Mouse (Mus musculus) right cerebral cortex, adult 18-20 months (tissue): ENCODE measurements around the gene Bid.
A peak's percentile ranks its signal among the peaks of the same experiment; 100 is the strongest.

Experiments
- DNase-seq: peaks from one replicate; pipeline ENCODE4 v3.0.0; 2022; ENCODE audit warnings: mixed read lengths

The Bid gene

DNA sequence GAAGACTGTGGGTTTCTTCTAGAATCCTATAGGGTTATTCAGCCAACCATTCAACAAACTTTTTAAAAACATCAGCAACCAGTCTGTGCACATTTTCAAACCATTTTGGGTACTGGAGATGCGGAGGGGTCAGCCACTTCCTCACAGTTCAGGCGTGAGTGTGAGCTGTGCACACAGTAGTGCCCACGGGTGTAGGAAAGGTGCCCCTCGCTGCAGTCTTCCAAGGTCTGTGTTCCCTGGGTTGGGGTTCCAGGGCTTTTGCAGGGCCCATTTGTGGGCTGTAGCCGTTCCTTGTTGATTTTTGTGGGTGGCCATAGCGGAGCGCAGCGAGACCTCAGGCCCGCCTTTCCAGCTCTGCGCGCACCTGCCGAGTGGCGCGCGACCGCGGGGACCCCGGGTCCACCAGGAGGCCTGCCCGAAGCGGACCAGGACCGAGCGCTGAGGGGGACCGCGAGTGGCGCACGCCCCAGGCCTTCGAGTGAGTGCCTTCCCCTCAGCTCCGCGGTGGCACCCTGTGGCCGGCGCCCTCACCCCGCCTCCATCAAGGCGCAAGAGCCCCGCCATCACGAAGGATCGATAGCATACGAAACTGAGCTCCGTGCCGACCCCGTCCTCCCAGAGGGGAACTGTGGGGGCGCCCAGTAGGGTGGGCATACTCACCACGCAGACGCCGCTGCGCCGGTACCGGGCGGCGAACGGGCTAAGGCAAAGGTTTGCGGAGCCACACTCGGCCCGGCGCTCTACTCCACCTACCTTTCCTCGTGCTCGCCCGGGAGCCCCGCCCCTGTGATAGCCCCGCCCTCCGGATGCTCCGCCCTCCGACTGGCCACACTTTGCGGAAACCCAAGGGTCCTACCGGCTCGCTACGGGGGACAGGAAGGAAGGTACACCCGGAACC, at the start of gene Bid:
TSS of gene Bid (minus strand) at position 780 of the 898 bp plus-strand sequence.
- DNase-seq = peak; percentile 77

DNA sequence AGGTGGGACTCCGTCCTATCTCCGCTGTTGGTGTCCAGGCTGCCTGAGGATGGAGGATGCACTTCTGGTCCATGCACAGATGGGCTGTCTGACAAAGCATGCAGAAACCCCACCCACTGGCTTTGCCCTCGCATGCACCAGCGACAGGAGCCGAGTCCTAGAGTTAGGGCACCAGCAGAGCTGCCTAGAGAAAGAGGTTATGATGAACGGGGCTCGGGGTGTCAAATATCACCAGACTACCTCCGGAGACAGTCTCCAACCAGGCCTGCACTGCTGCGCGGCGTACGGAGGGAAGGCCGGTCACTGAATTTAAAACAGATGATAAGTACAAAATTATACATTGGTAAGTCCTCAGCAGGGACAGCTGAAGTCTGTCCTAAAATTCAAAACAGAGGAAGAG, 49.2 kb upstream of the Bid start:
- no peak for DNase-seq

- DNase-seq = no peak
Measured at GRCm38 (mm10) chr6:120964179-120964578, 47.5 kb upstream of the Bid start.

GRCm38 (mm10) chr6:120960338-120961030, 43.8 kb upstream of the Bid start:
- DNase-seq = peak; percentile 36

DNA sequence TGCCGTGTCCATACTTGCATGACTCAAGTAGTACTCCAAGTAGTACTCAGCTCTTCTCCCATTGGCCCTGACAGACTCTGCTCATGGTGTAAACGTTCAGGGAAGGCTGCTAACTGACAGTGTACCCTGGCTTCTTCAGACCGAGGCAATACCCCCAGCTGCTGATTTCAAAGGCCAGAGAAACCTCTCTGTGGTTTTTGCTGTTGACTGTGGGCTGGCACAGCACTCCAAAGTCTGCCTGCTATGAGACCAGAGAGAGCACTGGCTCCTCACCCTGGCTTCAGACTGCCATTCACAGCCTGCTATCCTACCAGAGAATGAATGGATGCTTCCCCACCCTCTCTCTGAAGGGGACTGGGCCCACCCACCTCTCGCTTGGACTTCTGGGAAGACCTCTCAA, 40.7 kb upstream of the Bid start:
- no peak for DNase-seq

- no peak for DNase-seq
Measured at GRCm38 (mm10) chr6:120956259-120957161, 39.9 kb upstream of the Bid start.

- DNase-seq = no peak
Measured at GRCm38 (mm10) chr6:120955215-120955614, 38.6 kb upstream of the Bid start.

GRCm38 (mm10) chr6:120954241-120954640, 37.6 kb upstream of the Bid start:
- no peak for DNase-seq

- no peak for DNase-seq
Measured at GRCm38 (mm10) chr6:120952475-120952874, 35.8 kb upstream of the Bid start.

GRCm38 (mm10) chr6:120951311-120951710, 34.7 kb upstream of the Bid start:
- no peak for DNase-seq

DNA sequence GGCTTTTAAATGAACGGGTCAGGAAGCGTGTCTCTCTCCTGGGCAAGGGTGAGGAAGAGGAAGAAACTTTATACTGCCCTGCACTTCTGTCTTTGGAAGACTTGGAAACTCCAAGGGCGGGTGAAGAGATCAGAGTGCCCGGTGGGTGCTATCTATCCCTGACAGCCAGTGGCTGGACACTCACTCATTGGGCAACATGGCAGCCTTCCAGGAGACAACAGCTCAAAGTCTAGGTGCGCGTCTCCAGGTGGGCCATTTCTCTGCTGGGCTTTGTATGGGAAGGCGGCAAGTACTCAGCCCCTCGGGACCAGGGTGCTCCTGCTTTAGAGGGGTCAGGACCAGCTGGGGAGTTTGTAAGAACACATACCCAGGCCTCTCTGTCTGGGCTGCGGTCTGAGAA, 28.9 kb upstream of the Bid start:
- no peak for DNase-seq

- DNase-seq = no peak
Measured at GRCm38 (mm10) chr6:120943964-120944363, 27.3 kb upstream of the Bid start.

DNA sequence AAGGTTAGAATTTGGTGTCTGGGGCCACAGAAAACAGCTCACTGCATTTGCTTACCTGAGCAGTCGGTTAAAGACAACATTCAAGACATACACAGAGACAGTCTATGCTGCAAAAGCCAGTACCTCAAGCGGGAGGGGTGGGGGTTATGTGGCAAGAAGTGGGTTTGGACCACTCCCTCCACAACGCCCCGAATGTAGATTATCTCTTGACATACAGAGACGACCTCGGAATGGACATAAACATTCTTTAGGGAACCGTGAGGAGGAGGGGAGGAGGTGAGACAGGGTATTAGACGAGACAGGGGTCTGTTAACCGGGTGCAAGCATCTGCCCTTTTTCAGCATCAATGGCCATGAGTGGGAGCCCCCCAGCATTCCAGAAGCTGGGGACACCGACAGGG, 26.9 kb upstream of the Bid start:
- no peak for DNase-seq

GRCm38 (mm10) chr6:120943079-120943478, 26.4 kb upstream of the Bid start:
- DNase-seq = no peak

GRCm38 (mm10) chr6:120941575-120941974, 24.9 kb upstream of the Bid start:
- DNase-seq = peak; percentile 48

DNA sequence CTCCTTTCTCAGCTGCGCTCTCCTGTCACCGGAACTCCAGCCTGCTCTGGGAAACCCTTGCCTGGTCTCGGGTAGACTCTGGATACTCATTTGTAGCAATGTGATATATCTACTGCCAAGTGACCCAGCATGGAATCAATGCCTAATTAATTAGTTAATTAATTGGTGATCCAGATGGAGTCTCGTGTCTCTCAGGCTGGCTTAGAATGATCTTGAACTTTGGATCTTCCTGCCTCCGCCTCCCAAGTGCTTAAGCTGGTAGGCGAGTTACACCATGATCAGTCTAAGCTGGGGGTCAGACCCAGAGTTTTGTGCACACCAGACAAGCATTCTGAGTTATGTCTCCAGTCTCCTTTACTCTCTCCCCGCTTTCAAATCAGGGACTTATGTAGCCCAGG, 24.4 kb upstream of the Bid start:
- no peak for DNase-seq

GRCm38 (mm10) chr6:120940446-120941083, 23.9 kb upstream of the Bid start:
- DNase-seq = no peak

GRCm38 (mm10) chr6:120939783-120940182, 23.1 kb upstream of the Bid start:
- DNase-seq = no peak

- DNase-seq = no peak
Measured at GRCm38 (mm10) chr6:120938763-120939450, 22.3 kb upstream of the Bid start.

GRCm38 (mm10) chr6:120937999-120938608, 21.5 kb upstream of the Bid start:
- no peak for DNase-seq

DNA sequence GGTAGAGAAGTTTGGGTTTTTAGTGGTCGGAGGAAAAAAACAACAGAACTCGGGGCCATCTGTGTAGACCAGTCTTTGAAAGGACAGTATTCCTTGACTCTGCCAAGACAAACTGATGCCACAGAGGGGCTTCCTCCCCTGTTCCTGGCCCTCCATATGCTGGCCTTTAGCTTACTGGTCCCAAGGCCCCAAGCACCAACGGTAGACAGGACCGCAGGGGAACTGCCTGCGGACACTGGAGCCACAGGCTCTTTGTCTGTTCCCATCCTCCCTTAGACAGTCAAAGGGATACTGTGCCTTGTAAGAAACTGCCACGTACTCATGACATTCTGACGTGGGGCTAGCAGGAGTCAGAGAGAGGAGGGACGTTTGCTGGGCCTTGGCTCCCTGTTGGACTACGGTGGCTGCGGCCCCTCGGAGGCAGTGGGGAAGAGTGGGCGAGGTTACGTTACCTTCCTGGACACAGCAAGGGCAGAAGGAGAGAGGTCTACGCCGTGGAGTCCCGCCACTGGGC, 20.5 kb upstream of the Bid start:
- no peak for DNase-seq
